Mouse (Mus musculus) heart, adult 2 months (tissue): ENCODE measurements around the gene Pbdc1.

Experiments
- CTCF ChIP-seq: fragments of 200-600 bp; IDR thresholded peaks from 2 replicates; pipeline ENCODE4 v1.8.1; 2022; ENCODE audit warnings: antibody characterized with exemption, mild to moderate bottlenecking, moderate library complexity
- EP300 ChIP-seq: fragments of 200-500 bp; IDR thresholded peaks from 2 replicates; pipeline ENCODE4 v1.6.1; 2011; ENCODE audit warnings: low read depth, low read length, control low read depth; ENCODE audit not compliant: insufficient read depth
- POLR2A ChIP-seq: fragments of 200-500 bp; IDR thresholded peaks from 2 replicates; pipeline ENCODE4 v1.6.1; 2011; ENCODE audit warnings: mild to moderate bottlenecking, low read depth, low read length, control low read depth; ENCODE audit not compliant: insufficient read depth

DNA sequence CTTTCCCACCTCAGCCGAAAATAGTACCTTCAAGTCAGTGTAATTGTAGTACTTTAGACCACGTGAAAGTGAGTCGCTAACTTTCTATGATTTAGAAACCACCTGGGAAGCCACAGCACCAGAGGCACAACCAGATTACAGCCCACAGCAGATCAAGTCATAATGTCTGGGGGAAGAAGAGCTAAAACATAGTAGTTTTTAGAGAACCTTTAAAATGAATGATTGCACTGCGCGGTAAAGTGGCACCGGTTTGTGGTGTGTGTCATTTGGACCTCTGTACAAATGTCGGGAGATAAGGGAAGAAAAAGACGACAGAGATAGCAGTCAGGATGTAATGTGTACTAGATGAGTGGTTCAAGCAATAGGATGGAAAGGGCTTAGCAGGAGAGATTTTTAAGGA is 540 bp downstream of the Pbdc1 start:
- TF ChIP-seq EP300, result no peak
- TF ChIP-seq CTCF, result no peak
- TF ChIP-seq POLR2A, result no peak
